Mouse (Mus musculus): Measurements from ENCODE around the gene Grid2ip.

GRCm38 (mm10) chr5:143369611-143370255 lies 12.6 kb downstream of the Grid2ip start:
- TF ChIP-seq CTCF (IDR thresholded peaks at IDR 0.05; ENCODE audit: extremely low read depth, insufficient read depth, low read length), result no peak
- no peak for TF ChIP-seq POLR2A (IDR thresholded peaks at IDR 0.05; ENCODE audit: extremely low read depth, insufficient read depth, low read length)
